In genomic region chr11:105270155-105270554, GRCm38 (mm10) we compare ENCODE assay signal across 9 mouse cellular contexts. TPM values are rescaled to one million over a fixed set of nuclear protein-coding genes. Genes with fewer than 3 reads are reported as not detected.
DNase-seq lines count a peak whose midpoint lies in the region; ATAC-seq and TF ChIP-seq lines count a peak whose summit lies in the region.
"Had no signal": no experiment of that assay in that cellular context is flagged by ENCODE, and none has a peak within 500 bp of the region (broad histone marks: within the 10 kb centered on the region; RNA-seq: fewer than 3 reads in every experiment).

No protein-coding gene starts in this region.

- no peaks in the 10 kb centered on the region for H3K27me3 ChIP-seq in forebrain, postnatal 0 days (ENCODE audit: insufficient read depth, low read length)
- no peaks in the 10 kb centered on the region for H3K27me3 ChIP-seq in forebrain, embryonic 16.5 days (replicated peaks; ENCODE audit: control insufficient read depth, insufficient read depth, low read length)
- no peaks in the 10 kb centered on the region for H3K27me3 ChIP-seq in liver, postnatal 0 days (ENCODE audit: insufficient read depth, low read length)

- intact Hi-C loops in heart, postnatal 14 days (cut with DNase I): loop anchor here (5.0 kb wide), 2 partner anchors 77 to 642 kb away; no protein-coding TSS in a partner anchor

- H3K4me3 ChIP-seq in forebrain, postnatal 0 days (ENCODE audit: low read depth, low read length): no peak overlapping the region
- H3K4me3 ChIP-seq in forebrain, embryonic 16.5 days (replicated peaks; ENCODE audit: low read length): no peak overlapping the region
- no peak overlapping the region for H3K4me3 ChIP-seq in liver, postnatal 0 days (ENCODE audit: low read depth, low read length)

- no peaks in the 10 kb centered on the region for H3K4me1 ChIP-seq in forebrain, postnatal 0 days (ENCODE audit: insufficient read depth)
- H3K4me1 ChIP-seq in forebrain, embryonic 16.5 days (replicated peaks; ENCODE audit: control insufficient read depth, insufficient read depth, low read length): no peaks in the 10 kb centered on the region
- no peaks in the 10 kb centered on the region for H3K4me1 ChIP-seq in liver, postnatal 0 days (ENCODE audit: insufficient read depth)

- peaks cover 22% of the 10 kb centered on the region for H3K36me3 ChIP-seq in forebrain, postnatal 0 days (ENCODE audit: insufficient read depth)
- H3K36me3 ChIP-seq in forebrain, embryonic 16.5 days (ENCODE audit: control insufficient read depth, insufficient read depth): peaks cover 8% of the 10 kb centered on the region
- H3K36me3 ChIP-seq in liver, postnatal 0 days (replicated peaks; ENCODE audit: insufficient read depth, low read length): peaks cover 56% of the 10 kb centered on the region

- DNase-seq in forebrain, postnatal 0 days: peak; percentile 67
- peak; percentile 23 for DNase-seq in thymus, postnatal 0 days (ENCODE audit: low spot score)
- DNase-seq in thymus, postnatal 25 days: no peak
- peak; percentile 43 to 71 for DNase-seq in cerebellum, postnatal 36 days
- DNase-seq in heart, postnatal 14 days: peak; percentile 60 to 75
- peak; percentile 53 for DNase-seq in liver, postnatal 0 days
- peak; percentile 71 for DNase-seq in testis, postnatal 10 days (ENCODE audit: low spot score)

- peak; percentile 71 for TF ChIP-seq CTCF in forebrain, postnatal 0 days (IDR thresholded peaks at IDR 0.05; ENCODE audit: low read depth)
- peak; percentile 66 for TF ChIP-seq CTCF in liver, postnatal 0 days (IDR thresholded peaks at IDR 0.05; ENCODE audit: low read depth)

- no peak overlapping the region for H3K9ac ChIP-seq in forebrain, postnatal 0 days
- H3K9ac ChIP-seq in forebrain, embryonic 16.5 days (replicated peaks; ENCODE audit: low read depth, low read length): no peak overlapping the region
- no peak overlapping the region for H3K9ac ChIP-seq in liver, postnatal 0 days (replicated peaks)

- 15% methylated on average over 2 of the region's 2 CpGs for WGBS in forebrain, postnatal 0 days
- 25% methylated on average over 2 of the region's 2 CpGs for WGBS in forebrain, embryonic 16.5 days
- WGBS in liver, postnatal 0 days (ENCODE audit: insufficient replicate concordance): 27% methylated on average over 2 of the region's 2 CpGs

- no peak overlapping the region for H3K4me2 ChIP-seq in forebrain, postnatal 0 days (ENCODE audit: low read depth)
- no peak overlapping the region for H3K4me2 ChIP-seq in forebrain, embryonic 16.5 days (ENCODE audit: low read length)
- H3K4me2 ChIP-seq in liver, postnatal 0 days (ENCODE audit: low read depth, low read length): no peak overlapping the region

- no peak overlapping the region for H3K27ac ChIP-seq in forebrain, postnatal 0 days (ENCODE audit: low read depth, low read length)
- no peak overlapping the region for H3K27ac ChIP-seq in forebrain, embryonic 16.5 days (ENCODE audit: low read length)
- H3K27ac ChIP-seq in liver, postnatal 0 days (ENCODE audit: low read depth): no peak overlapping the region

- H3K9me3 ChIP-seq in forebrain, postnatal 0 days (ENCODE audit: low read length): no peaks in the 10 kb centered on the region
- no peaks in the 10 kb centered on the region for H3K9me3 ChIP-seq in forebrain, embryonic 16.5 days (ENCODE audit: control insufficient read depth, low read length)
- H3K9me3 ChIP-seq in liver, postnatal 0 days (ENCODE audit: low read length): no peaks in the 10 kb centered on the region

- ATAC-seq in forebrain, postnatal 0 days: peak; percentile 23; the same call in 1 of the 2 replicates
- ATAC-seq in forebrain, embryonic 16.5 days: no peak
- ATAC-seq in liver, postnatal 0 days: no peak

- no peak for TF ChIP-seq EP300 in liver, postnatal 0 days (IDR thresholded peaks at IDR 0.05; ENCODE audit: low read depth)

RNA-seq across cellular contexts. Expression of gene Mrc2, which starts 22.3 kb away (rescaled TPM):
- total RNA-seq in forebrain, postnatal 0 days (2014; rRNA removed): 8.2 and 13.2 TPM in 2 replicates
- polyA plus RNA-seq in forebrain, postnatal 0 days (2015; fragmentation: Nextera tagmentation; extraction: Ambion mirVana): 2.3 and 2.4 TPM in 2 replicates
- 3.6 and 5.1 TPM in 2 replicates for polyA plus RNA-seq in forebrain, embryonic 16.5 days (2015; fragmentation: Nextera tagmentation; extraction: Ambion mirVana)
- polyA plus RNA-seq in thymus, postnatal 0 days (2015; fragmentation: Nextera tagmentation; extraction: Ambion mirVana): 0.74 and 0.84 TPM in 2 replicates
- total RNA-seq in heart, postnatal 14 days (2021): 10 to 100 TPM; 27.0 to 28.5 TPM
- polyA plus RNA-seq in liver, postnatal 0 days (2015; fragmentation: Nextera tagmentation; extraction: Ambion mirVana): 0.25 and 0.32 TPM in 2 replicates
- total RNA-seq: hematopoietic stem cell, adult 5-6 weeks had no signal
